Mouse (Mus musculus) forebrain, postnatal 0 days (tissue): ENCODE results near the gene Slc35c2. TPM values are rescaled to one million over a fixed set of nuclear protein-coding genes. Genes with fewer than 3 reads are reported as not detected.

Experiments used
- ATAC-seq: fragments of 200-750 bp; cut with Nextera tagmentation; 2 replicates; pipeline ENCODE4 v1.8.0; 2017; ENCODE audit warnings: mild to moderate bottlenecking, moderate library complexity
- DNase-seq: peaks from one replicate; pipeline ENCODE4 v3.0.0-alpha.2; 2015
- H3K27ac ChIP-seq: fragments of 300-500 bp; sonication (generic); 2 replicates; pipeline ENCODE4 v1.5.1; 2014; ENCODE audit warnings: low read depth, mild to moderate bottlenecking, antibody characterized with exemption, low read length, moderate library complexity, mixed read lengths
- H3K27me3 ChIP-seq: fragments of 300-500 bp; sonication (generic); 2 replicates; pipeline ENCODE4 v1.6.1; 2014; ENCODE audit warnings: mild to moderate bottlenecking, low read length, mixed read lengths; ENCODE audit not compliant: insufficient read depth
- H3K36me3 ChIP-seq: fragments of 300-500 bp; sonication (generic); 2 replicates; pipeline ENCODE4 v1.6.1; 2014; ENCODE audit warnings: mild to moderate bottlenecking, moderate library complexity; ENCODE audit not compliant: insufficient read depth
- H3K4me1 ChIP-seq: fragments of 300-500 bp; sonication (generic); 2 replicates; pipeline ENCODE4 v1.6.1; 2014; ENCODE audit warnings: antibody characterized with exemption; ENCODE audit not compliant: insufficient read depth
- H3K4me2 ChIP-seq: fragments of 300-500 bp; sonication (generic); 2 replicates; pipeline ENCODE4 v1.6.1; 2014; ENCODE audit warnings: low read depth, mild to moderate bottlenecking, moderate library complexity
- H3K4me3 ChIP-seq: fragments of 300-500 bp; sonication (generic); 2 replicates; pipeline ENCODE4 v1.5.1; 2014; ENCODE audit warnings: low read depth, low read length, mixed read lengths
- H3K9ac ChIP-seq: fragments of 300-500 bp; sonication (generic); 2 replicates; pipeline ENCODE4 v1.6.1; 2014; ENCODE audit warnings: mild to moderate bottlenecking
- H3K9me3 ChIP-seq: fragments of 300-500 bp; sonication (generic); 2 replicates; pipeline ENCODE4 v1.6.1; 2016; ENCODE audit warnings: low read length
- CTCF ChIP-seq: sonication (generic); IDR thresholded peaks from 2 replicates; pipeline ENCODE4 v1.5.1; 2016; ENCODE audit warnings: antibody characterized with exemption, control low read depth, low read depth
- WGBS: fragments of 180-500 bp; shearing (Covaris S2); extraction: QIAGEN DNeasy Blood & Tissue Kit; methylation state at CpG from one replicate; pipeline ENCODE4 v1.1.7; 2014; 5-methylcytosine and 5-hydroxymethylcytosine counted together
- polyA plus RNA-seq: library from polyadenylated mRNA; unstranded; fragments of >200 nt; fragmentation: Nextera tagmentation; extraction: Ambion mirVana; gene quantifications from 2 replicates; pipeline ENCODE4 v1.2.1, GENCODE M21; 2015
- total RNA-seq: library from RNA; depleted of rRNA; stranded (reverse); fragments of >200 nt; gene quantifications from 2 replicates; pipeline ENCODE4 v1.2.3, GENCODE M21; 2014

Gene Slc35c2
- total and polyA plus RNA-seq, 2 experiments from 2014 or later: 62.7 to 85.8 TPM

GRCm38 (mm10) chr2:165275824-165276223 is 11.8 kb downstream of the Slc35c2 start:
- Histone ChIP-seq H3K4me3 (no peak overlapping the region), H3K4me2 (no peak overlapping the region), H3K36me3 (peaks cover 21% of the 10 kb centered on the region), H3K9me3 (no peaks in the 10 kb centered on the region), H3K27me3 (no peaks in the 10 kb centered on the region), H3K9ac (no peak overlapping the region), H3K27ac (peak overlapping the region; percentile 45; the same call in 1 of the 2 replicates), H3K4me1 (peaks cover 17% of the 10 kb centered on the region; the same call in 1 of the 2 replicates)
- whole genome bisulfite sequencing: 8% methylated on average over 8 of the region's 8 CpGs
- peak; percentile 86 for ATAC-seq
- TF ChIP-seq CTCF: peak; percentile 95
- DNase-seq: peak; percentile 87

DNA sequence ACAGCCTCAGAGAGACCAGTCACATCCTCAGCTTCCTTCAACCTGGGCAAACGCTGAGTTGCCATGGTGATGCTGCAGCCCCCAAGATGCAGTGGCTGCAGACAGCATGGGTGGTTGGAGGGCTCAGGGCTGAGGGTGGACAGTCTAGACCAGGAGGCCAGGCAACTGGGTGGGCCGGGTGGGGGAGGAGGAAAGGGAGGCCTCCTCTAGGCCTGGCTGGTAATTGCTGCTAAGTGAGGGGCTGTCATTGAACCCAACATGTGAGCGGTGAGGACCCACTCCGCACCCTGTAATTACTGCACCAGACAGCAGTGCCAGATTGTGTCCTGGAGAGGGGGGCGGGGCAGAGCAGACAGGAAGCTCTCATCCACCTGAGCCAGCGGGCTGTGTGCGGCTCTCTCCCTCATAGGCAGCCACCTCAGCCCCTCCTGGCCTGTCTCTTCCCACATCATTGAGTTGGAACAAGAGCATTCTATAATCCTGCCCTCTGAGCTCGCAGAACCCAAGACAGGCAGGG is 12.5 kb downstream of the Slc35c2 start:
- peak overlapping the region; percentile 45 for H3K27ac ChIP-seq
- H3K4me2 ChIP-seq: no peak overlapping the region
- peaks cover 17% of the 10 kb centered on the region; the same call in 1 of the 2 replicates for H3K4me1 ChIP-seq
- DNase-seq (no peak), ATAC-seq (peak; percentile 68)
- H3K36me3 ChIP-seq: peaks cover 19% of the 10 kb centered on the region
- no peak for TF ChIP-seq CTCF
- H3K4me3 ChIP-seq: no peak overlapping the region
- no peaks in the 10 kb centered on the region for H3K9me3 ChIP-seq
- 24% methylated on average over 8 of the region's 8 CpGs for WGBS
- no peaks in the 10 kb centered on the region for H3K27me3 ChIP-seq
- H3K9ac ChIP-seq: no peak overlapping the region

GRCm38 (mm10) chr2:165273589-165273988 is 14.1 kb downstream of the Slc35c2 start:
- peak; percentile 21 for DNase-seq
- no peaks in the 10 kb centered on the region for H3K9me3 ChIP-seq
- H3K9ac ChIP-seq: no peak overlapping the region
- no peak overlapping the region for H3K4me2 ChIP-seq
- H3K27ac ChIP-seq: no peak overlapping the region
- H3K27me3 ChIP-seq: no peaks in the 10 kb centered on the region
- H3K36me3 ChIP-seq: peaks cover 16% of the 10 kb centered on the region
- TF ChIP-seq CTCF: no peak
- H3K4me3 ChIP-seq: no peak overlapping the region
- peaks cover 17% of the 10 kb centered on the region; the same call in 1 of the 2 replicates for H3K4me1 ChIP-seq
- no peak for ATAC-seq
- 38% methylated on average over 4 of the region's 4 CpGs for WGBS

- WGBS: 7% methylated on average over 8 of the region's 8 CpGs
- no peak for TF ChIP-seq CTCF
- Histone ChIP-seq H3K4me2 (no peak overlapping the region), H3K27me3 (no peaks in the 10 kb centered on the region), H3K9me3 (no peaks in the 10 kb centered on the region), H3K4me1 (peaks cover 26% of the 10 kb centered on the region), H3K9ac (no peak overlapping the region), H3K27ac (no peak overlapping the region), H3K36me3 (0 out of 2 replicates have a peak, but pooled peaks cover under 1% of the 10 kb centered on the region), H3K4me3 (no peak overlapping the region)
- no peak for DNase-seq
- ATAC-seq: no peak
Observed at GRCm38 (mm10) chr2:165271326-165271725, 16.3 kb downstream of the Slc35c2 start.

DNA sequence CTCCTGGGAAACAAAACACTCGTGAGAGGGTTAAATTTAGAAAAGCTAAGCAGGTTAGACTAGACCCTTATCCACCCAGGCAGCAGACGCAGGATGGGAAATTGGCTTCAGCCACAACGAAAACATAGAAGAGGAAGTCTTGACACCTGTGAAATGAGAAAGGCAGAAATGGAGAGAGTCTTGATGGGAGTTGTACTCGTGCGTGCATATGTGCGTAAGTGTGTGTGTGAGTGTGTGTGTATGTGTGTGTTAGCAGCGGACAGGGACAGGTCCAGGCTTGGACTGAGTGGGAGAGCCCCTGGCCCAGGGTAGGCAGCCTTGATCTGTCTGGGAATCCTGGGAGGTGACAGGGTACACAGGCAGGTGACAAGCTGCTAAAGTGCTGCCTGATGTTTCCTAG is 16.8 kb downstream of the Slc35c2 start:
- H3K27ac ChIP-seq: no peak overlapping the region
- H3K27me3 ChIP-seq: no peaks in the 10 kb centered on the region
- peaks cover 30% of the 10 kb centered on the region for H3K4me1 ChIP-seq
- H3K4me3 ChIP-seq: no peak overlapping the region
- H3K9me3 ChIP-seq: no peaks in the 10 kb centered on the region
- DNase-seq: no peak
- WGBS: 45% methylated on average over 7 of the region's 7 CpGs
- H3K36me3 ChIP-seq: no peaks in the 10 kb centered on the region
- no peak for TF ChIP-seq CTCF
- H3K4me2 ChIP-seq: no peak overlapping the region
- no peak overlapping the region for H3K9ac ChIP-seq
- ATAC-seq: no peak

DNA sequence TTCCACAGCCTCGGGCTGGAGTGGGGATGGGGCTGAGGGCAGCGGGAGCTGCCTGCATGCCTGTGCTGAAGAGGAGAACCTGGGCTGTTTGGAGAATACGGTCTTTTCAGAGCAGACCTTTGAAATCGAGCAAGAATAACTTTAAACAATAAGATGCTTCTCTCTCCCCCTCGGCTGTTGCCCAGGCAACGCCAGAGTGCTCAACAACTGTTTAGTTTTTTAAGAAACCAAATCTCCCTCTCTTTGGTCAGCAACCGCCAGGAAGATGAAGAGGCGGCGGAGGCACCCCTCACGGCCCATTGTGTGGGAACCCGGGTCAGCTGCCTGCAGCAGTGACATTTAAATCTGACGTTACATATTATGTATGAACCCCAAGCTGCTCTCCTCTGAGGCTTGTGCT is 20.9 kb downstream of the Slc35c2 start:
- no peak for TF ChIP-seq CTCF
- Histone ChIP-seq H3K4me3 (no peak overlapping the region), H3K36me3 (no peaks in the 10 kb centered on the region), H3K9me3 (no peaks in the 10 kb centered on the region), H3K27ac (no peak overlapping the region), H3K4me2 (peak overlapping the region; percentile 19; the same call in 1 of the 2 replicates), H3K9ac (0 out of 2 replicates have a peak overlapping the region, but pooled peaks have one; percentile 18), H3K27me3 (no peaks in the 10 kb centered on the region; the same call in 1 of the 2 replicates), H3K4me1 (peaks cover 25% of the 10 kb centered on the region)
- WGBS: 3% methylated on average over 12 of the region's 12 CpGs
- peak; percentile 44 for ATAC-seq
- DNase-seq: peak; percentile 56

DNA sequence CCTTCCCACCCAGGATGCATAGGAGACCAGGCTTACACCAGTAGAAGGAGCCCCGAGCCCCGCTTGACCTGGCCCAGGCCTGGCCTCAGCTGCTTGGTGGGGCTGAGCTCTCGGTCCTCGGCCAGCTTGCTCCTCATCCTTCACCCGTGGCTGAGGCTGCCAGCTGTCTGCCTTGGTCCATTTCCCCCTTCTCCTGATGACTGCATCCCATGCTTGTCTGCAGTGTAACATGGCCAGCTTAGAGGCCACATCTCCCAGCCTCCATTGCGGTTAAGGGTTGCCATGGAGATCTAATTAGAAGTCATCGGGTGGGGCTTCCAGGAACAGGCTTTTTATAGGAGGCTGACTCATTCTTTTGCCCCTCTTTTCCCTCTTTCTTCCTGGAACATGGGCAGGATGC is 23.8 kb downstream of the Slc35c2 start:
- peak; percentile 58 for ATAC-seq
- H3K4me3 ChIP-seq: no peak overlapping the region
- no peak for DNase-seq
- H3K4me2 ChIP-seq: no peak overlapping the region
- H3K27ac ChIP-seq: no peak overlapping the region
- no peaks in the 10 kb centered on the region for H3K9me3 ChIP-seq
- no peak overlapping the region for H3K9ac ChIP-seq
- H3K4me1 ChIP-seq: peaks cover 25% of the 10 kb centered on the region
- WGBS: 45% methylated on average over 7 of the region's 7 CpGs
- no peak for TF ChIP-seq CTCF
- no peaks in the 10 kb centered on the region for H3K36me3 ChIP-seq
- H3K27me3 ChIP-seq: no peaks in the 10 kb centered on the region; the same call in 1 of the 2 replicates
